Mouse (Mus musculus) myocyte (in vitro differentiated cells): ENCODE measurements around the gene Rdx.

Experiments
- CEBPB ChIP-seq: IDR thresholded peaks from 2 replicates; pipeline ENCODE4 v1.6.1; 2011; ENCODE audit warnings: mild to moderate bottlenecking, moderate library complexity; ENCODE audit not compliant: poor library complexity, insufficient read depth, severe bottlenecking
- E2F4 ChIP-seq: IDR thresholded peaks from one replicate; pipeline ENCODE4 v1.6.1; 2011; ENCODE audit warnings: mild to moderate bottlenecking, control low read depth, moderate library complexity; ENCODE audit not compliant: insufficient read depth
- MAX ChIP-seq: IDR thresholded peaks from one replicate; pipeline ENCODE4 v1.6.1; 2011; ENCODE audit warnings: low read depth, mild to moderate bottlenecking, control low read depth
- MYOD1 ChIP-seq, 3 experiments: IDR thresholded peaks; one replicate each; pipeline ENCODE4 v1.6.1; 2011; ENCODE audit warnings: control low read depth in 2 of 3, low read depth in 2 of 3, mild to moderate bottlenecking in 2 of 3, moderate library complexity in 1 of 3; ENCODE audit not compliant: insufficient read length in 2 of 3, control insufficient read depth in 1 of 3
- MYOG ChIP-seq, 3 experiments: IDR thresholded peaks; one replicate each; pipeline ENCODE4 v1.6.1; 2011; ENCODE audit warnings: control low read depth in 2 of 3, low read depth in 2 of 3, mild to moderate bottlenecking in 2 of 3; ENCODE audit not compliant: insufficient read length in 2 of 3, control insufficient read depth in 1 of 3, insufficient read depth in 1 of 3
- POLR2A ChIP-seq: IDR thresholded peaks from one replicate; pipeline ENCODE4 v1.6.1; 2011; ENCODE audit warnings: low read depth, mild to moderate bottlenecking, control low read depth, moderate library complexity; ENCODE audit not compliant: insufficient read length
- POLR2AphosphoS2 ChIP-seq: IDR thresholded peaks from one replicate; pipeline ENCODE4 v1.6.1; 2011; ENCODE audit warnings: low read depth, control low read depth; ENCODE audit not compliant: insufficient read length
- SRF ChIP-seq: IDR thresholded peaks from one replicate; pipeline ENCODE4 v1.6.1; 2011; ENCODE audit warnings: low read depth; ENCODE audit not compliant: control insufficient read depth, insufficient read length
- TCF12 ChIP-seq: IDR thresholded peaks from one replicate; pipeline ENCODE4 v1.6.1; 2011; ENCODE audit warnings: mild to moderate bottlenecking, control low read depth; ENCODE audit not compliant: poor library complexity, insufficient read depth, severe bottlenecking
- USF1 ChIP-seq: IDR thresholded peaks from one replicate; pipeline ENCODE4 v1.6.1; 2011; ENCODE audit warnings: low read depth, mild to moderate bottlenecking, control low read depth, moderate library complexity

DNA sequence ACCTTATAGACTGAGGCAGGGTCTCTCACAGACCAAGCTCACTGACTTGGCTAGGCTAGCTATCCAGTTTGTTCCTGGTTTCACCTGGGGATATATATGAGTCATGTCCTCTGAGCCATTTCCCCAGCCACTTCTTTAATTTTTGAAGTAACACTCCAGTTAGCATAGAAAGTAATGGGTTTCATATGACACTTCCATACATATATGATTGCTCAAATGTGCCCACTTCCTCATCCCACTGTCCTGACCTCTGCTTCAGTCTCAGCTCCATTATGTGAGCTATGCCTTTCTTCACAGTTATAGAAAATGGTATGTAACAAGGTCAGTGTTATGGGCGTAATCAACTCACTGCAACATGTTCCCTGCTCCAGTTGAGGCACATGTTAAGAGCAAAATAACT lies 28.5 kb upstream of the Rdx start:
- TF ChIP-seq USF1, result no peak
- no peak for TF ChIP-seq MYOD1 (IDR thresholded peaks at IDR 0.05; ENCODE audit: control insufficient read depth in 1 of 3, insufficient read length in 2 of 3, low read depth in 2 of 3)
- TF ChIP-seq E2F4, result no peak
- TF ChIP-seq TCF12, result no peak
- no peak for TF ChIP-seq MAX
- no peak for TF ChIP-seq POLR2A
- no peak for TF ChIP-seq POLR2AphosphoS2
- no peak for TF ChIP-seq CEBPB
- TF ChIP-seq MYOG (IDR thresholded peaks at IDR 0.05; ENCODE audit: control insufficient read depth in 1 of 3, insufficient read depth in 1 of 3, insufficient read length in 2 of 3, low read depth in 2 of 3), result no peak
- TF ChIP-seq SRF, result no peak
